In the genomic region with DNA sequence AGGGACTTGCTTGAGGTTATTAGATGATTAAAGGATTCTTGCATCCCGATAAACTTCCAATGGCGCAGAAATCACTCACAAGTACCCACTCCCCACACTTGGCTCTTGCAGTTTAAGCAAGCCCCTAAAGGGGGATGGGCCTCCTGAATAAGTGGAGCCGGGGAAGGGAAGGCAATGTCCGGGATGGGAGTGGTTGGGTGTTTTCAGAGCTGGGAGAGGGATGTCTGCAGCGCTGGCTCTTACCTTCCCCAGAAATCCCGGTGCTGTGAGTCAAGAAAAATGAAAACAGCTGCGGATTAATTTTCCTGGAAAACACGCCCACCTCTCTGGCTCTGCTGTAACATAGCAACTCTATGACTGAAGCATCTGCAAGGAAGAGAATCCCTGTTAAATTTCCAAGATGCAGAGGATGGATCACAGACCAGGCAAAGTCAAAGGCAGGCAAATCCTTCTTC, we compare ENCODE assay signal across 10 mouse cellular contexts. TPM values are rescaled to one million over a fixed set of nuclear protein-coding genes. Genes with fewer than 3 reads are reported as not detected.
DNase-seq lines count a peak whose midpoint lies in the region; ATAC-seq lines count a peak whose summit lies in the region.
"Had no signal": no experiment of that assay in that cellular context is flagged by ENCODE, and none has a peak within 500 bp of the region (broad histone marks: within the 10 kb centered on the region; RNA-seq: fewer than 3 reads in every experiment).

A gene (minus strand): TSS at position 405 of the 455 bp plus-strand sequence.

- no peaks in the 10 kb centered on the region for H3K27me3 ChIP-seq in heart, embryonic 11.5 days (ENCODE audit: control insufficient read depth, insufficient read depth, low read length)
- no peaks in the 10 kb centered on the region for H3K27me3 ChIP-seq in embryonic facial prominence, embryonic 14.5 days (replicated peaks; ENCODE audit: control insufficient read depth, insufficient read depth, low read length)
- H3K27me3 ChIP-seq in intestine, embryonic 14.5 days (replicated peaks; ENCODE audit: control insufficient read depth, insufficient read depth, low read length): no peaks in the 10 kb centered on the region
- H3K27me3 ChIP-seq in midbrain, embryonic 15.5 days (replicated peaks): no peaks in the 10 kb centered on the region

- H3K36me3 ChIP-seq in heart, embryonic 11.5 days (ENCODE audit: control insufficient read depth, insufficient read depth, low read length): no peaks in the 10 kb centered on the region
- no peaks in the 10 kb centered on the region for H3K36me3 ChIP-seq in embryonic facial prominence, embryonic 14.5 days (ENCODE audit: control insufficient read depth, insufficient read depth, low read length)
- no peaks in the 10 kb centered on the region for H3K36me3 ChIP-seq in intestine, embryonic 14.5 days (ENCODE audit: control insufficient read depth, insufficient read depth, low read length)
- H3K36me3 ChIP-seq in midbrain, embryonic 15.5 days (replicated peaks): no peaks in the 10 kb centered on the region

- peak within 1 kb of the TSS; percentile 51 for H3K4me3 ChIP-seq in heart, embryonic 11.5 days (ENCODE audit: low read depth, low read length)
- H3K4me3 ChIP-seq in embryonic facial prominence, embryonic 14.5 days (ENCODE audit: low read depth, low read length): peak within 1 kb of the TSS; percentile 39
- peak within 1 kb of the TSS; percentile 42 for H3K4me3 ChIP-seq in intestine, embryonic 14.5 days (ENCODE audit: low read depth, low read length)
- H3K4me3 ChIP-seq in midbrain, embryonic 15.5 days: peak within 1 kb of the TSS; percentile 50

- H3K27ac ChIP-seq in heart, embryonic 11.5 days (ENCODE audit: low read depth, low read length): no peak within 1 kb of the TSS
- H3K27ac ChIP-seq in embryonic facial prominence, embryonic 14.5 days (replicated peaks; ENCODE audit: low read depth, low read length): peak within 1 kb of the TSS; percentile 85
- H3K27ac ChIP-seq in intestine, embryonic 14.5 days (ENCODE audit: low read depth): peak within 1 kb of the TSS; percentile 54; the same call in 1 of the 2 replicates
- peak within 1 kb of the TSS; percentile 85 for H3K27ac ChIP-seq in midbrain, embryonic 15.5 days

- H3K9me3 ChIP-seq in heart, embryonic 11.5 days (replicated peaks; ENCODE audit: control insufficient read depth, low read length): no peaks in the 10 kb centered on the region
- no peaks in the 10 kb centered on the region for H3K9me3 ChIP-seq in embryonic facial prominence, embryonic 14.5 days (ENCODE audit: control insufficient read depth, low read length)
- H3K9me3 ChIP-seq in intestine, embryonic 14.5 days (ENCODE audit: control insufficient read depth, low read length): no peaks in the 10 kb centered on the region
- no peaks in the 10 kb centered on the region for H3K9me3 ChIP-seq in midbrain, embryonic 15.5 days

- intact Hi-C loops in heart, postnatal 36 days (cut with DNase I): no loop called here

- H3K9ac ChIP-seq in heart, embryonic 11.5 days (ENCODE audit: low read depth, low read length): peak within 1 kb of the TSS; percentile 49; the same call in 1 of the 2 replicates
- H3K9ac ChIP-seq in embryonic facial prominence, embryonic 14.5 days (ENCODE audit: low read depth, low read length): peak within 1 kb of the TSS; percentile 62
- H3K9ac ChIP-seq in intestine, embryonic 14.5 days (ENCODE audit: low read length): peak within 1 kb of the TSS; percentile 30; the same call in 1 of the 2 replicates
- peak within 1 kb of the TSS; percentile 51 for H3K9ac ChIP-seq in midbrain, embryonic 15.5 days

- DNase-seq in heart, postnatal 36 days: no peak
- peak; percentile 9 for DNase-seq in Muller cell, postnatal 12 days (ENCODE audit: inconsistent ontology term)
- peak; percentile 92 for DNase-seq in embryonic facial prominence, embryonic 14.5 days (ENCODE audit: low spot score)
- peak; percentile 58 for DNase-seq in intestine, embryonic 14.5 days (ENCODE audit: low spot score)
- no peak for DNase-seq in cerebellum, adult 11 months

- H3K4me1 ChIP-seq in heart, embryonic 11.5 days (ENCODE audit: control insufficient read depth, insufficient read depth, low read length): no peaks in the 10 kb centered on the region
- 0 out of 2 replicates have a peak, but pooled peaks cover 2% of the 10 kb centered on the region for H3K4me1 ChIP-seq in embryonic facial prominence, embryonic 14.5 days (ENCODE audit: control insufficient read depth, insufficient read depth, low read length)
- no peaks in the 10 kb centered on the region for H3K4me1 ChIP-seq in intestine, embryonic 14.5 days (replicated peaks; ENCODE audit: control insufficient read depth, insufficient read depth, low read length)
- H3K4me1 ChIP-seq in midbrain, embryonic 15.5 days: peaks cover 15% of the 10 kb centered on the region; the same call in 1 of the 2 replicates

- 0% methylated on average over 8 of the region's 8 CpGs for WGBS in heart, embryonic 11.5 days (ENCODE audit: insufficient replicate concordance)
- 0% methylated on average over 8 of the region's 8 CpGs for WGBS in embryonic facial prominence, embryonic 14.5 days
- WGBS in intestine, embryonic 14.5 days: under 1% methylated on average over 8 of the region's 8 CpGs
- WGBS in midbrain, embryonic 15.5 days: under 1% methylated on average over 8 of the region's 8 CpGs

- peak within 1 kb of the TSS; percentile 73 for H3K4me2 ChIP-seq in heart, embryonic 11.5 days
- H3K4me2 ChIP-seq in embryonic facial prominence, embryonic 14.5 days (ENCODE audit: low read depth, low read length): peak within 1 kb of the TSS; percentile 80
- peak within 1 kb of the TSS; percentile 78 for H3K4me2 ChIP-seq in intestine, embryonic 14.5 days (ENCODE audit: low read length)
- H3K4me2 ChIP-seq in midbrain, embryonic 15.5 days: peak within 1 kb of the TSS; percentile 95

- peak; percentile 56; the same call in 1 of the 2 replicates for ATAC-seq in heart, embryonic 11.5 days (replicated peaks; ENCODE audit: insufficient number of reproducible peaks, low FRiP score, low TSS enrichment)
- peak; percentile 89 for ATAC-seq in embryonic facial prominence, embryonic 14.5 days (ENCODE audit: low read depth)
- ATAC-seq in intestine, embryonic 14.5 days (replicated peaks; ENCODE audit: low FRiP score, low TSS enrichment, low read depth): peak; percentile 73
- ATAC-seq in midbrain, embryonic 15.5 days (replicated peaks): peak; percentile 67
- no peak for ATAC-seq in megakaryocyte-erythroid progenitor cell, adult 5-6 weeks (replicated peaks; ENCODE audit: low FRiP score, low TSS enrichment, poor library complexity, severe bottlenecking)

RNA-seq across cellular contexts. Expression of the gene that starts here (rescaled TPM):
- 10.5 and 14.3 TPM in 2 replicates for polyA plus RNA-seq in heart, embryonic 11.5 days (2014; fragmentation: Nextera tagmentation; extraction: Ambion mirVana)
- total RNA-seq in heart, postnatal 36 days (2021): under 1 TPM; 0.14 to 0.64 TPM
- 165 and 171 TPM in 2 replicates for polyA plus RNA-seq in embryonic facial prominence, embryonic 14.5 days (2014; fragmentation: Nextera tagmentation; extraction: Ambion mirVana)
- polyA plus RNA-seq in intestine, embryonic 14.5 days (2014; fragmentation: Nextera tagmentation; extraction: Ambion mirVana): 24.7 and 32.1 TPM in 2 replicates
- polyA plus RNA-seq in midbrain, embryonic 15.5 days (2015; fragmentation: Nextera tagmentation; extraction: Ambion mirVana): 172 and 184 TPM in 2 replicates
- total RNA-seq in megakaryocyte-erythroid progenitor cell, adult 5-6 weeks (2014; fragmentation: Nextera tagmentation): not detected in 2 replicates
- not detected in 2 replicates for total RNA-seq in megakaryocyte-erythroid progenitor cell, adult 5-6 weeks (2017)
- total RNA-seq: hematopoietic stem cell, adult 5-6 weeks; MEL had no signal

Comparison
In these comparisons a context has a peak if more than half of its experiments do, and no peak if none do; other contexts are left out.
1. DNase-seq: peak in Muller cell, postnatal 12 days (single experiment), embryonic facial prominence, embryonic 14.5 days (single experiment) and intestine, embryonic 14.5 days (single experiment); none in heart, postnatal 36 days (0 of 2) and cerebellum, adult 11 months (single experiment).
2. Peak in every context shown above with its lines, with median percentiles within 50 percentile points of each other: H3K4me2 ChIP-seq, H3K4me3 ChIP-seq and H3K9ac ChIP-seq.